Mouse (Mus musculus) testis, adult 2 months (tissue): ENCODE data around the gene Thap7. TPM values are rescaled to one million over a fixed set of nuclear protein-coding genes. Genes with fewer than 3 reads are reported as not detected.

Experiments
- H3K27ac ChIP-seq: fragments of 200-500 bp; 2 replicates; pipeline ENCODE4 v1.5.1; 2012; ENCODE audit warnings: low read depth, low read length; ENCODE audit not compliant: control insufficient read depth, insufficient read depth
- H3K27me3 ChIP-seq: fragments of 200-500 bp; 2 replicates; pipeline ENCODE4 v1.6.1; 2012; ENCODE audit warnings: mild to moderate bottlenecking, low read length, moderate library complexity; ENCODE audit not compliant: control insufficient read depth, insufficient read depth
- H3K36me3 ChIP-seq: fragments of 200-500 bp; 2 replicates; pipeline ENCODE4 v1.6.1; 2012; ENCODE audit warnings: mild to moderate bottlenecking, low read length; ENCODE audit not compliant: control insufficient read depth, insufficient read depth
- H3K4me1 ChIP-seq: fragments of 200-500 bp; 2 replicates; pipeline ENCODE4 v1.6.1; 2012; ENCODE audit warnings: low read length; ENCODE audit not compliant: control insufficient read depth, insufficient read depth
- H3K4me3 ChIP-seq: fragments of 200-500 bp; 2 replicates; pipeline ENCODE4 v1.5.1; 2012; ENCODE audit warnings: low read depth, mild to moderate bottlenecking, low read length, moderate library complexity, mixed read lengths; ENCODE audit not compliant: control insufficient read depth
- CTCF ChIP-seq: fragments of 200-500 bp; IDR thresholded peaks from 2 replicates; pipeline ENCODE4 v1.5.1; 2012; ENCODE audit warnings: low read depth, mild to moderate bottlenecking, inconsistent platforms, low read length, moderate library complexity; ENCODE audit not compliant: control insufficient read depth, insufficient read depth, insufficient replicate concordance
- POLR2A ChIP-seq: fragments of 200-500 bp; IDR thresholded peaks from 2 replicates; pipeline ENCODE4 v1.6.1; 2012; ENCODE audit warnings: low read depth, mild to moderate bottlenecking, inconsistent platforms, low read length, moderate library complexity; ENCODE audit not compliant: control insufficient read depth
- polyA plus RNA-seq: library from polyadenylated mRNA; depleted of rRNA; stranded (reverse); fragments of >200 nt; gene quantifications from 2 replicates; pipeline ENCODE4 v1.2.3, GENCODE M21; 2012; rRNA removed

Thap7 gene
- polyA plus RNA-seq, 1 experiment = 154 TPM

DNA sequence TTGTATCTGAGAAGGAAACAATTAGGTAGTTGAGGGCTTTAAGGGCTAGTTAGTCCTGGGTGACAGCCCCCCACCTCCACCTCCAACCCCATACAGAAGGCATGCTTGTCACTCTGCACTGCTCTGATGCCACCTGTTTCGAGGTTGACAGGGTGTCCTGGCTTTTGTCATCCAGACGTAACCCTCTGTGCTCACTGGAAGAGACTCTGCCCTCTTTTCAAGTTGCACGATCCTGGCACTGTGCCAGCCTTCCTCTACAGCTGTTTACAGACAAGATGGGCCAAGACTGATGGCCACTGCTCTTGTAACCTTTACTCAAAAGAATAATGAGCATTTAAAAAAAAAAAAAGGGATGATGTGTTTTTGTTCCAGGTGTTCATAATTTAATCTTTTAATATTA is 44.4 kb downstream of the Thap7 start:
- Histone ChIP-seq H3K4me3 (no peak overlapping the region), H3K4me1 (peaks cover 7% of the 10 kb centered on the region), H3K27ac (no peak overlapping the region), H3K27me3 (no peaks in the 10 kb centered on the region), H3K36me3 (no peaks in the 10 kb centered on the region; the same call in none of the 2 replicates)
- TF ChIP-seq CTCF (no peak), POLR2A (no peak)

DNA sequence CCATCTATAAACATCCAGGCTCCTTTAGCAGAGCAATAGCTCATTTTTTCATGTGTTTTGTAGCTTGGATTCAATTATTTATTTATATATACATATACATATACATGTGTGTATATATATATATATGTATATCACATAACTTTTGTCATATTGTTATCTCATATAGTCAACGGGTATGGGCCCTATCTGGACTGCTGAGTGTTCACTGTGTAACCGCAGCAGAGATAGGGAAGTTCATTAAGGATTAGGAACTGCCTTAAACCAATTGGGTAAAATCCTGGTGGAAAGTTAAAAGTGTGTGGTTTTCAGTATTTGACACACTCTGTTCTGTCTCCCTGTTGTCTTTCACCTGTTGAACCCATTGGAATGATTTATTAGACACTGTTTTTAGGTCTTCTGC is 49.5 kb downstream of the Thap7 start:
- Histone ChIP-seq H3K27me3 (no peaks in the 10 kb centered on the region), H3K27ac (no peak overlapping the region), H3K4me1 (no peaks in the 10 kb centered on the region), H3K36me3 (no peaks in the 10 kb centered on the region; the same call in none of the 2 replicates), H3K4me3 (no peak overlapping the region)
- TF ChIP-seq CTCF = no peak
- TF ChIP-seq POLR2A = no peak

DNA sequence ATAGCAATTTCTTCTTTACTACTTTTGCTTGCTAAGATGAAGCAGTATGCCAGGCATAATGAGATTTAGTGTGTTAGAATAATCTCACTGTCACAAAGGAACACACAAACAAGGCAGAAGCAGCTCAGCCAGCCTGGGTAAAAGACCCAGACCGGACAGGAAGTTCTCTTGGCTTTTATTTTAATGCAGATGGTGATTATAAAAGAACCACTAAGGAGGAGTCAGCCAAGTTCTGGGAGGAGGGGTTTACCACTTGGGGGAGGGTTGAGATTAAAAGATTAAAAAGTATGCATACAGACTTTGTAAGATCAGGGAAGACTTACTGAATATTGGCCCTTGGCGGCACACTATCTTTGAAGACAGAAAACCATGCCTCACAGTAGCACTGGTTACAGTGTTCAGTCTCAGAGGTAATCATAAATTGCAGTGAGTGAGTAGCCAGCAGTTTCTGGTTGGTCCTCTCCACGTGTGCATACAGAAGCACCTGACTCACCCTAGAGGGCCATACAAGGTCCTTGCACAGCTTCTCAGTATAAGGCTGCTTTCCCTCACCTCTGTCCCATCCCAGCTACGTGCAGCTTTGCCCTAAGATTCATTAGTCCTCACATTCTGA is 52.5 kb downstream of the Thap7 start:
- H3K4me1 ChIP-seq = no peaks in the 10 kb centered on the region
- no peak for TF ChIP-seq POLR2A
- no peak for TF ChIP-seq CTCF
- no peaks in the 10 kb centered on the region for H3K36me3 ChIP-seq
- H3K27me3 ChIP-seq = no peaks in the 10 kb centered on the region
- H3K27ac ChIP-seq = no peak overlapping the region
- peak overlapping the region; percentile 57 for H3K4me3 ChIP-seq

Other genes starting within 250 kb of the Thap7 start
- gene Serpind1, start 199.8 kb downstream of the Thap7 start, polyA plus RNA-seq = 0.10 TPM in 1 of 2 replicates, not detected in the other
- gene Snap29, start 125.2 kb downstream of the Thap7 start, polyA plus RNA-seq = 7.1 and 8.3 TPM in 2 replicates
- 87.0 and 88.7 TPM in 2 replicates for gene Pi4ka, start 124.8 kb downstream of the Thap7 start, polyA plus RNA-seq
- 12.1 and 15.5 TPM in 2 replicates for gene Crkl, start 79.1 kb downstream of the Thap7 start, polyA plus RNA-seq
- gene Aifm3, start 41.5 kb downstream of the Thap7 start, polyA plus RNA-seq = 3.5 and 4.6 TPM in 2 replicates
- gene Lztr1, start 22.4 kb downstream of the Thap7 start, polyA plus RNA-seq = 55.8 and 57.5 TPM in 2 replicates
- gene Lrrc74b, start 30.1 kb upstream of the Thap7 start, polyA plus RNA-seq = 0.31 and 0.54 TPM in 2 replicates
- 0.73 and 1.1 TPM in 2 replicates for gene P2rx6, start 30.7 kb upstream of the Thap7 start, polyA plus RNA-seq
- 49.9 and 55.6 TPM in 2 replicates for gene Slc7a4, start 52.1 kb upstream of the Thap7 start, polyA plus RNA-seq
- gene Smpd4, start 88.2 kb upstream of the Thap7 start, polyA plus RNA-seq = 280 and 291 TPM in 2 replicates
- gene Ccdc74a, start 115.3 kb upstream of the Thap7 start, polyA plus RNA-seq = 120 and 138 TPM in 2 replicates
- gene Med15, start 201.8 kb upstream of the Thap7 start, polyA plus RNA-seq = 86.1 and 95.2 TPM in 2 replicates
- gene Klhl22, start 228.5 kb upstream of the Thap7 start, polyA plus RNA-seq = 9.1 and 9.4 TPM in 2 replicates